Mouse (Mus musculus) stomach, embryonic 14.5 days (tissue): Measurements from ENCODE around the gene Vmn2r108. TPM values are rescaled to one million over a fixed set of nuclear protein-coding genes. Genes with fewer than 3 reads are reported as not detected.
"Not testable (repeated sequence)": the region's sequence is repeated elsewhere in the genome, so short reads cannot be mapped to it uniquely, and the experiment has no call there.

Experiments
- ATAC-seq: fragments of 200-750 bp; cut with Nextera tagmentation; 2 replicates; pipeline ENCODE4 v1.8.0; 2017; ENCODE audit warnings: low read depth, moderate TSS enrichment; ENCODE audit not compliant: insufficient number of reproducible peaks, insufficient read depth, low FRiP score
- H3K27ac ChIP-seq: fragments of 300-500 bp; sonication (generic); 2 replicates; pipeline ENCODE4 v1.5.1; 2014; ENCODE audit warnings: mild to moderate bottlenecking, low read length, moderate library complexity, mixed read lengths
- H3K27me3 ChIP-seq: fragments of 300-500 bp; sonication (generic); 2 replicates; pipeline ENCODE4 v1.6.1; 2014; ENCODE audit warnings: low read length, control low read depth, mixed read lengths; ENCODE audit not compliant: control insufficient read depth, insufficient read depth
- H3K36me3 ChIP-seq: fragments of 300-500 bp; sonication (generic); 2 replicates; pipeline ENCODE4 v1.6.1; 2014; ENCODE audit warnings: mild to moderate bottlenecking, control low read depth, low read length, moderate library complexity, mixed read lengths; ENCODE audit not compliant: control insufficient read depth, insufficient read depth
- H3K4me1 ChIP-seq: fragments of 300-500 bp; sonication (generic); 2 replicates; pipeline ENCODE4 v1.6.1; 2014; ENCODE audit warnings: low read length, control low read depth, mixed read lengths; ENCODE audit not compliant: control insufficient read depth, insufficient read depth
- H3K4me2 ChIP-seq: fragments of 300-500 bp; sonication (generic); replicated peaks from 2 replicates; pipeline ENCODE4 v1.6.1; 2014; ENCODE audit warnings: low read depth, low read length, control low read depth
- H3K4me3 ChIP-seq: fragments of 300-500 bp; sonication (generic); 2 replicates; pipeline ENCODE4 v1.5.1; 2014; ENCODE audit warnings: low read depth, low read length, control low read depth
- H3K9ac ChIP-seq: fragments of 300-500 bp; sonication (generic); replicated peaks from 2 replicates; pipeline ENCODE4 v1.6.1; 2014; ENCODE audit warnings: low read depth, mild to moderate bottlenecking, control low read depth, low read length, moderate library complexity, mixed read lengths
- H3K9me3 ChIP-seq: fragments of 300-500 bp; sonication (generic); 2 replicates; pipeline ENCODE4 v1.6.1; 2016; ENCODE audit warnings: low read depth, low read length, control low read depth; ENCODE audit not compliant: control insufficient read depth
- WGBS: fragments of 180-500 bp; shearing (Covaris S2); extraction: QIAGEN DNeasy Blood & Tissue Kit; methylation state at CpG from one replicate; pipeline ENCODE4 v1.1.7; 2014; 5-methylcytosine and 5-hydroxymethylcytosine counted together
- polyA plus RNA-seq: library from polyadenylated mRNA; unstranded; fragments of >200 nt; fragmentation: Nextera tagmentation; extraction: Ambion mirVana; gene quantifications from 2 replicates; pipeline ENCODE4 v1.2.1, GENCODE M21; 2014

Vmn2r108 gene
- polyA plus RNA-seq, result not detected in 2 replicates

DNA sequence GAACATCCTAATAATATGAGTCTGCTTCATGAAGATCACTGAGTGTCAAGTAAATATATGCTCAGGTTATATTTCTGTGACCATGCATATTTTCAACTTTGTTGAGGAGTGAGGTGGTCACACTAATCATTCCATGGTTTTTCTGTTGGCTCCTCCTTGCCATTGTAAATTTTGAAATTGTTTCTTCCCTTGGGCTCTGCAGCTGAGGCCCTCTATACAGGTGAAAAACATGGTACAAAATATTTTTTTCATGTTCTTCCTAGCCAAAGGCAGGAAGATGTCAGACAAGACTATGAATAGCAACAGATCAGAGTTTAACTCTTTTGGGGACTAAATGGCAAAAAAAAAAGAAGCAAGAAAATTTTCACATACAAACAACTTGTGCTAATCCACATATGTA lies at the start of gene Vmn2r108:
Gene Vmn2r108 (minus strand): TSS at position 101 of the 400 bp plus-strand sequence.
- Histone ChIP-seq H3K4me1 (no peaks in the 10 kb centered on the region), H3K9ac (no peak within 1 kb of the TSS), H3K4me3 (no peak within 1 kb of the TSS), H3K36me3 (no peaks in the 10 kb centered on the region), H3K9me3 (no peaks in the 10 kb centered on the region), H3K4me2 (no peak within 1 kb of the TSS), H3K27ac (no peak within 1 kb of the TSS), H3K27me3 (no peaks in the 10 kb centered on the region)
- no peak for ATAC-seq

DNA sequence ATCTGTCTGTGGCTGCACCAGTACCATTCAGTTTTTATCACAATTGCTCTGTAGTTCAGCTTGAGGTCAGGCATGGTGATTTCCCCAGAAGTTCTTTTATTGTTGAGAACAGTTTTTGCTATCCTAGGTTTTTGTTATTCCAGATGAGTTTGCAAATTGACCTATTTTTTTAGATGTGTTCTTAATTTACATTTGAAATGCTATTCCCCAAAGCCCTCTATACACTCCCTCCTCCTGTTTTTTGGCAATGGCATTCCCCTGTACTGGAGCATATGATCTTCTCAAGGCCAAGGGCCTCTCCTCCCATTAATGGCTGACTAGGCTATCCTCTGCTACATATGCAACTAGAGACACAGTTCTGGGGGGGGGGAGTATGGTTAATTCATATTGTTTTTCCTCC lies 27.1 kb upstream of the Vmn2r108 start:
- H3K4me3 ChIP-seq, H3K4me2 ChIP-seq, H3K27ac ChIP-seq, H3K36me3 ChIP-seq, ATAC-seq, H3K27me3 ChIP-seq, H3K4me1 ChIP-seq, H3K9ac ChIP-seq, H3K9me3 ChIP-seq: not testable (repeated sequence)

DNA sequence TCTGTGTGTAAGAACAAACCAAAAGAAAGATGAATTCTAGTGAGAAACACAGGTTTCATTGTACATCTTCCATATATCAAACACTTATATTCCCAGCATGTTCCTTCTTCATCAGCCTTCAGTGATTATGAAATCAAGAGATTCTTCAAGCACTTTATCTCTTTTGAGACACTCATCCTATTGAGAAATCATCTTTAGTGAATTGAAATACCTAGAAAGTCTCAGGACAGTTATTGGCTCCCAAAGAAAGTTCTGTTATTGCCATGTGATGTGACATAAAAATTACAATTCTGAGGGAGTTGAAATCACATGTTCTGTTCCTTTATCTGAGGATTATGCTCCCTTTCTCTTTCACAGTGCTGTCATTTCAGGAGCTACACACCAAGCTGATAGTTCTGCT lies 16.7 kb upstream of the Vmn2r108 start, which contains the start of gene Vmn1r225:
Gene Vmn1r225 (plus strand): TSS at position 301 of the 400 bp plus-strand sequence.
- Histone ChIP-seq H3K4me2 (no peak within 1 kb of the TSS), H3K27ac (no peak within 1 kb of the TSS), H3K9me3 (no peaks in the 10 kb centered on the region), H3K9ac (no peak within 1 kb of the TSS), H3K36me3 (no peaks in the 10 kb centered on the region), H3K27me3 (no peaks in the 10 kb centered on the region), H3K4me1 (no peaks in the 10 kb centered on the region), H3K4me3 (no peak within 1 kb of the TSS)
- ATAC-seq, result no peak

DNA sequence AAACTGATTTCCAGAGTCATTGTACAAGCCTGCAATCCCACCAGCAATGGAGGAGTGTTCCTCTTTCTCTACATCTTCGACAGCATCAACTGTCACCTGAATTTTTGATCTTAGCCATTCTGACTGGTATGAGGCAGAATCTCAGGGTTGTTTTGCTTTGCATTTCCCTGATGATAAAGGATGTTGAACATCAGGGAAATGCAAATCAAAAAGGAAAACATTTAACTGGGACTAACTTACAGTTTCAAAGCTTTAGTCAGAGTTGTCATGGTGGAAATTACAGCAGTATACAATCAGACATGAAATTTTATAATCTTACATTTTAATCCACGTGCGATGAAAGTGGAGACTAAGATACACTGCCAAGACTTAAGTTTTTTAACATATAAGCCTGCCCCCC lies 7.8 kb downstream of the Vmn2r108 start:
- no peaks in the 10 kb centered on the region; the same call in 1 of the 2 replicates for H3K9me3 ChIP-seq
- no peak for ATAC-seq

DNA sequence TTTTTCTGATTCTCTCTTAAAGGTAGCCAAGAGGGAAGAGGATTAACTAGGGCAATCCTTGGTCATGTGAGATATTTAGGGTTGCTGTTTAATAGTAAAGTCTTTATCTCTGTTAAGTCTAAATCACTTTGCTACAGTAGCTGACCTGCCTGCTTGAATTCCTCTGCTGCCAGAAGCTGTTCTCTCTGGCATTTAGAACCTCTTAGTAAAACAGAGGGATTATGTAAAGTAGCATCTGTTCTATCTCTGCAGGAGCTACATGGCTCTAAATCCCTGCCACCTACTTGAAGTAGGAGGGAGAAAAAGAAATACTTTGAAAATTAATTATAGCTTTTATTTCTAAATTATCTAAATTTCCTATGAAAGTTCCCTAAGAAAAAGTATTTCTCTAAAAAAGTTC lies 41.9 kb downstream of the Vmn2r108 start:
- H3K27me3 ChIP-seq, result no peaks in the 10 kb centered on the region
- no peaks in the 10 kb centered on the region for H3K9me3 ChIP-seq
- no peaks in the 10 kb centered on the region for H3K4me1 ChIP-seq
- H3K4me2 ChIP-seq, result no peak overlapping the region
- no peak for ATAC-seq
- no peaks in the 10 kb centered on the region for H3K36me3 ChIP-seq
- no peak overlapping the region for H3K4me3 ChIP-seq
- H3K9ac ChIP-seq, result no peak overlapping the region
- no peak overlapping the region for H3K27ac ChIP-seq

More for the DNA sequence above, 7.8 kb downstream of the Vmn2r108 start:
- no peaks in the 10 kb centered on the region for H3K36me3 ChIP-seq
- no peak overlapping the region for H3K4me2 ChIP-seq
- no peaks in the 10 kb centered on the region for H3K27me3 ChIP-seq
- no peak overlapping the region for H3K4me3 ChIP-seq
- no peak overlapping the region for H3K27ac ChIP-seq
- no peaks in the 10 kb centered on the region for H3K4me1 ChIP-seq
- 73% methylated on average over 3 of the region's 3 CpGs for WGBS
- H3K9ac ChIP-seq, result no peak overlapping the region

DNA sequence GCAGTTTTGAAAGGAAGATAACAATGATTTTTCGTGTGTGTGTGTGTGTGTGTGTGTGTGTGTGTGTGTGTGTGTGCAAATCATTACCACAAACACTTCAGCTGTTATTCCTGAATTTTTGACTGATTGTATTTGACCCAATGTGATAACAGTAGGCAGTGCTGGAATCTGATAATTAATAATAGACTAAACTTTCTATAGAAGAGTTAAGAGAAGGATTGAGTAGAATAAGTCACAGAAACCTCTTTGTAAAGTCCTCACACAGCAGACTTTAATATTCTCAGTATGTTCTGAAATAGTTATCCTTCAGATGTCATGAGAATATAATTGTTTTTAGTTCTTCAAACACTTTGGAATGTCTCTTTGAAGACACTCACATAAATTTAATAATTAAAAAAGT lies 67.3 kb downstream of the Vmn2r108 start, which contains the start of gene Vmn1r224:
Gene Vmn1r224 (plus strand): TSS at position 301 of the 400 bp plus-strand sequence.
- no peak for ATAC-seq
- Histone ChIP-seq H3K4me1 (no peaks in the 10 kb centered on the region), H3K4me3 (no peak within 1 kb of the TSS), H3K27me3 (no peaks in the 10 kb centered on the region), H3K9ac (no peak within 1 kb of the TSS), H3K4me2 (no peak within 1 kb of the TSS), H3K36me3 (no peaks in the 10 kb centered on the region), H3K9me3 (no peaks in the 10 kb centered on the region; the same call in 1 of the 2 replicates), H3K27ac (no peak within 1 kb of the TSS)
- WGBS, result 21% methylated on average over 1 of the region's 1 CpGs

Other genes starting within 250 kb of the Vmn2r108 start
- not detected in 2 replicates for gene Vmn2r105, start 246.3 kb downstream of the Vmn2r108 start, polyA plus RNA-seq
- not detected in 2 replicates for gene Vmn2r106, start 195.8 kb downstream of the Vmn2r108 start, polyA plus RNA-seq
- not detected in 2 replicates for gene Vmn2r107, start 136.1 kb downstream of the Vmn2r108 start, polyA plus RNA-seq
- gene Vmn1r224, start 67.2 kb downstream of the Vmn2r108 start, polyA plus RNA-seq, result not detected in 2 replicates
- not detected in 2 replicates for gene Vmn1r225, start 16.8 kb upstream of the Vmn2r108 start, polyA plus RNA-seq
- not detected in 2 replicates for gene Vmn2r109, start 83.4 kb upstream of the Vmn2r108 start, polyA plus RNA-seq
- 0.06 TPM in 1 of 2 replicates, not detected in the other for gene Vmn2r110, start 115.1 kb upstream of the Vmn2r108 start, polyA plus RNA-seq
- gene Fpr-rs3, start 143.5 kb upstream of the Vmn2r108 start, polyA plus RNA-seq, result not detected in 2 replicates
- gene Vmn1r226, start 201.5 kb upstream of the Vmn2r108 start, polyA plus RNA-seq, result not detected in 2 replicates
- gene Vmn1r227, start 248.5 kb upstream of the Vmn2r108 start, polyA plus RNA-seq, result not detected in 2 replicates